Mouse (Mus musculus) spleen, adult 2 months (tissue): ENCODE measurements around the gene Grid1.

Experiments
- CTCF ChIP-seq: fragments of 200-500 bp; IDR thresholded peaks from 2 replicates; pipeline ENCODE4 v1.5.1; 2011; ENCODE audit warnings: mild to moderate bottlenecking, inconsistent platforms; ENCODE audit not compliant: insufficient read depth, insufficient read length, insufficient replicate concordance; ENCODE audit errors: extremely low read depth
- POLR2A ChIP-seq: fragments of 200-500 bp; IDR thresholded peaks from 2 replicates; pipeline ENCODE4 v1.6.1; 2011; ENCODE audit warnings: low read depth, low read length, inconsistent platforms

DNA sequence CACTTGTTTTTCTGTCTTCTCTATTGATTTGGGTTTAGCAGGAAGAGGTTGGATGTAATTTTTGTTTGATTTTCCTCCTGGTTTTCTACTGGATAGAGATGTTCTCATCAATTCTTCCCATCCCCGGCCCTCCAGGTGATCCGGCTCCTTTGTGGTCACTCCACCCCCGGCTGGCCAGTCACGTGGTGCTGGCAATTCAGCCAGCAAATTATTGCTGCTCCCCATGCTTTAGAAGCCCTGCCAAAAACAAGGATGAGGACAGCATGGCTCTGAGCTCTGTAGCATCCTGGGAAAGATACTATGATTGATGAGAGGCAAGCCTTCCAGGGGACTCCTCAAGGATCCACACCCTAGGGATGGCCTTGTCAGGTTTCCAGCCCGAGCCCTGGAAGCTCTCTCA, 169.2 kb downstream of the Grid1 start:
- TF ChIP-seq CTCF (no peak), POLR2A (no peak)
